Mouse (Mus musculus): ENCODE measurements around the gene Pdzk1ip1. TPM values are rescaled to one million over a fixed set of nuclear protein-coding genes. Genes with fewer than 3 reads are reported as not detected.

The Pdzk1ip1 gene
- total RNA-seq, 2 experiments from 2014 or later: 400 to 733 TPM

GRCm38 (mm10) chr4:115111167-115111566, 22.7 kb downstream of the Pdzk1ip1 start:
- no peak for ATAC-seq (replicated peaks; ENCODE audit: low FRiP score, poor library complexity, severe bottlenecking)

- no peak for ATAC-seq (replicated peaks; ENCODE audit: low FRiP score, poor library complexity, severe bottlenecking)
Measured at GRCm38 (mm10) chr4:115113266-115113665, 24.8 kb downstream of the Pdzk1ip1 start.

- no peak for ATAC-seq (replicated peaks; ENCODE audit: low FRiP score, poor library complexity, severe bottlenecking)
Measured at GRCm38 (mm10) chr4:115119642-115120041, 31.1 kb downstream of the Pdzk1ip1 start.

GRCm38 (mm10) chr4:115121162-115121561, 32.7 kb downstream of the Pdzk1ip1 start:
- no peak for ATAC-seq (replicated peaks; ENCODE audit: low FRiP score, poor library complexity, severe bottlenecking)

- no peak for ATAC-seq (replicated peaks; ENCODE audit: low FRiP score, poor library complexity, severe bottlenecking)
Measured at GRCm38 (mm10) chr4:115121608-115122007, 33.1 kb downstream of the Pdzk1ip1 start.

- no peak for ATAC-seq (replicated peaks; ENCODE audit: low FRiP score, poor library complexity, severe bottlenecking)
Measured at GRCm38 (mm10) chr4:115123507-115123906, 35.0 kb downstream of the Pdzk1ip1 start.

GRCm38 (mm10) chr4:115124713-115125112, 36.2 kb downstream of the Pdzk1ip1 start:
- ATAC-seq (replicated peaks; ENCODE audit: low FRiP score, poor library complexity, severe bottlenecking): no peak

- no peak for ATAC-seq (replicated peaks; ENCODE audit: low FRiP score, poor library complexity, severe bottlenecking)
Measured at GRCm38 (mm10) chr4:115133085-115133484, 44.6 kb downstream of the Pdzk1ip1 start.

GRCm38 (mm10) chr4:115133621-115134295, 45.2 kb downstream of the Pdzk1ip1 start, which contains the start of gene Cyp4x1:
Gene Cyp4x1, minus strand, starts transcription at chr4:115134281.
- no peak for ATAC-seq (replicated peaks; ENCODE audit: low FRiP score, poor library complexity, severe bottlenecking)

GRCm38 (mm10) chr4:115134296-115134630, 45.8 kb downstream of the Pdzk1ip1 start:
- no peak for ATAC-seq (replicated peaks; ENCODE audit: low FRiP score, poor library complexity, severe bottlenecking)

Other genes starting within 250 kb of the Pdzk1ip1 start
- 0.84 TPM in 1 of 2 replicates, not detected in the other for gene Foxd2, start 179.8 kb upstream of the Pdzk1ip1 start, total RNA-seq (2015; ENCODE audit: low replicate concordance)
- not detected in 2 replicates for gene Foxd2, start 179.8 kb upstream of the Pdzk1ip1 start, total RNA-seq (2017; ENCODE audit: low replicate concordance)
- not detected in 2 replicates for gene Foxe3, start 162.7 kb upstream of the Pdzk1ip1 start, total RNA-seq (2015; ENCODE audit: low replicate concordance)
- not detected in 2 replicates for gene Foxe3, start 162.7 kb upstream of the Pdzk1ip1 start, total RNA-seq (2017; ENCODE audit: low replicate concordance)
- gene Cmpk1, start 101.5 kb upstream of the Pdzk1ip1 start, total RNA-seq (2015; ENCODE audit: low replicate concordance): 21.3 and 43.2 TPM in 2 replicates
- gene Cmpk1, start 101.5 kb upstream of the Pdzk1ip1 start, total RNA-seq (2017; ENCODE audit: low replicate concordance): 28.8 and 51.5 TPM in 2 replicates
- 96.2 and 98.1 TPM in 2 replicates for gene Stil, start 88.5 kb upstream of the Pdzk1ip1 start, total RNA-seq (2015; ENCODE audit: low replicate concordance)
- 73.3 and 112 TPM in 2 replicates for gene Stil, start 88.5 kb upstream of the Pdzk1ip1 start, total RNA-seq (2017; ENCODE audit: low replicate concordance)
- gene Tal1, start 32.3 kb upstream of the Pdzk1ip1 start, total RNA-seq (2015; ENCODE audit: low replicate concordance): 227 and 255 TPM in 2 replicates
- 186 and 231 TPM in 2 replicates for gene Tal1, start 32.3 kb upstream of the Pdzk1ip1 start, total RNA-seq (2017; ENCODE audit: low replicate concordance)
- not detected in 2 replicates for gene Cyp4x1, start 45.6 kb downstream of the Pdzk1ip1 start, total RNA-seq (2015; ENCODE audit: low replicate concordance)
- gene Cyp4x1, start 45.6 kb downstream of the Pdzk1ip1 start, total RNA-seq (2017; ENCODE audit: low replicate concordance): not detected in 2 replicates
- not detected in 2 replicates for gene Cyp4a29, start 153.4 kb downstream of the Pdzk1ip1 start, total RNA-seq (2015; ENCODE audit: low replicate concordance)
- not detected in 2 replicates for gene Cyp4a29, start 153.4 kb downstream of the Pdzk1ip1 start, total RNA-seq (2017; ENCODE audit: low replicate concordance)
- gene Cyp4a12a, start 210.3 kb downstream of the Pdzk1ip1 start, total RNA-seq (2015; ENCODE audit: low replicate concordance): not detected in 2 replicates
- not detected in 2 replicates for gene Cyp4a12a, start 210.3 kb downstream of the Pdzk1ip1 start, total RNA-seq (2017; ENCODE audit: low replicate concordance)